Mouse (Mus musculus) spleen, postnatal 10 days (tissue): ENCODE measurements at regions not wholly inside any gene's neighbourhood (a gene's known extent, or its start where the extent isn't known, plus 50 kb on each side); places are given as distances from the start of the nearest gene placed in this dataset.

Experiments used
- DNase-seq, 2 experiments: peaks; one replicate each; pipeline ENCODE4 v3.0.0; 2021 to 2022; ENCODE audit warnings: low spot score in 2 of 2

DNA sequence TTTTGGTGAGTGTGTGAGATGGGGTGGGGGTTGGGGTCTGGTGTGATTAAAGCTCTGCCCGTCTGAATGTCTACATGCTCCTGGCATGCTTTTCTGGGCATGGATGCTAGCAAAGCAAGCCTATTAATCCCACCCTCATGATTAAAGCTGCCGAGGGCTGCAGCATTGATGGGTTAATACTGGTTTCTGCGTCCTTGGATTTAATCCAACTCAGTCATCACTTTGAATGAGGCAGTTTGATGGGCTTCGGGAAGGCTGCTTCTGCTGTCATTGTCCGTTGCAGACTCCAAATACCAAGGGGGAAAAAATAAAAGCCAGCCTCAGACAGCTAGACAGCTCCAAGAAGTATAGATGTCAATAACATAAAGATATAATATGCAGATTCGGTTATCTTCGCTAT lies 944.7 kb downstream of the Slc4a3 start:
- DNase-seq: no peak

GRCm38 (mm10) chr1:76491187-76491586 lies 945.1 kb downstream of the Slc4a3 start:
- DNase-seq: no peak

GRCm38 (mm10) chr1:76505150-76505549 lies 959.1 kb downstream of the Slc4a3 start:
- DNase-seq: no peak

DNA sequence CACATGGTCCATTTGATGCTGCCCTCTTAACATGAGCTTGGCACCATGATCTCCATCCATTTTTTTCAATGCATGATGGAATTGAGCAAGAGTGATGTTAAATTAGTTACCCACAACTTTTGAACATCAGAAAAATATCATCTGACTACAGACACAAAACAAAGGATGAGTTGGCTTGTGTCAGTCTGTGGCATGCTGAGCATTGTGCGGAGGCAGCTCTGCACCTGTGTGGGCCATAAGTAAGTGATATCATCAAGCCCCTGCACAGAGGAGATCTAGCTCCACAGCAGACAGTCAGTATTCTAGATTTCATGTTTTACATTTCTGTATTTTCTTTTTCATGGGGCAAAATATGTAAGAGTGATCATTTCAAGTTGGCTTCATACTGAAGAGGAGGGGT lies 962.8 kb downstream of the Slc4a3 start:
- no peak for DNase-seq

DNA sequence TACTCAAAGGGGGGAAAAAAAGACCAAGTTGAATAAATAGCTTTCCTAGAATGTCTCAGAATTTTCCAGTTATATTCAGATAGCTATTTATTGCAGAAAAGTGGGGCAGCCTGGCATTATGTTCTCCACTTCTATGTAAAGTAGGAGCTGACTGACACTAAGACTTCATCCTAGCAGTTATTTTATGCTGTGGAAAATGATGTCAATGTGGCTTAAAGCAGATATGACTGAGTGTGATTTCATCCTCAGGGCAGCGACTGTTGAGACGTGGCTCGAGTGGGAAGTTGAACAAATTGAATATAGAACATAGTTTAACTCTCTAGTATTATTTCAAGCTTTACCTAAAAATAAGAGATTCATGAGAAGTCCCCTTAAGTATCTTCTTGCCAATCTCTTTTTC lies 963.4 kb downstream of the Slc4a3 start:
- DNase-seq: no peak

DNA sequence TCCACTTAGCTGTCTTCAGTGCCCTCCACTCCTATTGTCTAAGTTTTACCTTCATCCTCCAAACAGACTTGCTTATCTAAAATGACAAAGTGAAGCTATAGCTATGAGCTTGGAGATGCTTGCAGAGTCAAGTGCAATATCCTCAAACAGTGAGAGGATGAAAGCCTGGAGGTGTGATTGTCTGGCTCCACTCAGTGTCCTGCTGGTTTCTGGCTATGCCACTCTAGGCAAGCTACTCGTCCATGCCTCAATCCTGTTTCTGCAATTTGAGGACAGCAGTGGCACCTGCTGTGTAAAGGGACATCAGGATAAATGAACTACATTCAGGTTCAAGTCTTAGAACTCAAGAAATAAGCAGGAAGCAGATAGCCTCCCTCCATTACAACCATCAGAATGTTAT lies 966.1 kb downstream of the Slc4a3 start:
- DNase-seq: no peak

GRCm38 (mm10) chr1:76513490-76513889 lies 967.4 kb downstream of the Slc4a3 start:
- no peak for DNase-seq

- no peak for DNase-seq
These were observed 983.5 kb downstream of the Slc4a3 start for GRCm38 (mm10) chr1:76529531-76529930.

DNA sequence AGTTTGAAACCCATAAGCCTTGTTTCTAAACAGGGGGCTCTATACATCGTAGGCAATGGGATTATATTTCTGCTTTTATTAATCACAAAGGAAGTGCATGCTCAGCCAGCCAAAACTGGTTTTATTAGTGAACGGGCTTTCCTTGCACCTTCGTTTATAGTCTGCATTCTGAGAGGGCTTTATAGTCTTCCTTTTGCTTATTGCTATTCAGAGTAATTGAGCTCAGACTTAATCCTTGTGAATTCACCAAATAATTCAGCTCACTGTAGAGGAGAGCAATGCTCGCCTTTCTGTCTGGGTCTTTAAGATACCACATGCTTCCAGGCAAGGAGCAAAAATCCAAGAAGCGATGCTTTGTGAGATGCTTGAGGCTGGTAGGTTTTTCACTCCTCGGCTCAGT lies 984.3 kb downstream of the Slc4a3 start:
- DNase-seq: no peak

- DNase-seq: no peak
These were observed 979.3 kb downstream of the Epha4 start for GRCm38 (mm10) chr1:76535522-76535956.

GRCm38 (mm10) chr1:76540529-76540928 lies 974.4 kb downstream of the Epha4 start:
- DNase-seq: no peak

GRCm38 (mm10) chr1:76550876-76551275 lies 964.0 kb downstream of the Epha4 start:
- DNase-seq: no peak

DNA sequence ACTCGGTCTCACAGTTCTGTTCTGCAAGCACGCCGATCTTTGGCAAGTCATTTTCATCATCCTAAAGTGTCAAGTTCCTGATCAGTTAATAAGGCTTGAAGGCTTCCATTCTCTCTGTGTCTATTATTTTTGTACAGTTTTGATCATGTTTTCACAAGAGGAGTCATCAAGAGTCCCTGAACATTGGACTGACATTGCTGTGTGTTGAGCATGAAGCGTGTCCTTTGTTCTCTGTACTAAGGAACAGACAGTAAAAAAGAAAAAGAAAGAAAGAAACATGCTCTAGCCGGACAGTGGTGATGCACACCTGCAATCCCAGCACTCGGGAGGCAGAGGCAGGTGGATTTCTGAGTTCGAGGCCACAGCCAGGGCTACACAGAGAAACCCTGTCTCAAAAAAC lies 955.4 kb downstream of the Epha4 start:
- DNase-seq: no peak

DNA sequence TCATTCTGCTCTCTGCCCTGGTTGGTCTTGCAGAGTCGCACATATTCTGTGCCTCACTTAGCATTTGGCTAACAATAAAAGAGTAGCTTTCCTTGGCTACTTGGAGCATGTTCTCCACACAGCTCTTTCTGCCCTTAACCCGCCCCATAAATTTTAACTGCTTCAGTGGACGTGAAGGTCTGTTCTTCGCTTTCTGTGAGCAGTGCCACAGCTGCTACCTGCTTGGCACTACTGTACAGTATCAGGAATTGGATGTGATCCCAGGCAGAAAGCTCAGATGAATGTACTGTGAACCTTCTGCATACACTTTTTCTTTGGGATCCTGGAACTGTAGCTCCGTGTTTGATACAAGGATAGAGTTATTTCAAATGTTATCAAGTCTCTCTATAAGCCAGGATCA lies 939.4 kb downstream of the Epha4 start:
- DNase-seq: no peak

DNA sequence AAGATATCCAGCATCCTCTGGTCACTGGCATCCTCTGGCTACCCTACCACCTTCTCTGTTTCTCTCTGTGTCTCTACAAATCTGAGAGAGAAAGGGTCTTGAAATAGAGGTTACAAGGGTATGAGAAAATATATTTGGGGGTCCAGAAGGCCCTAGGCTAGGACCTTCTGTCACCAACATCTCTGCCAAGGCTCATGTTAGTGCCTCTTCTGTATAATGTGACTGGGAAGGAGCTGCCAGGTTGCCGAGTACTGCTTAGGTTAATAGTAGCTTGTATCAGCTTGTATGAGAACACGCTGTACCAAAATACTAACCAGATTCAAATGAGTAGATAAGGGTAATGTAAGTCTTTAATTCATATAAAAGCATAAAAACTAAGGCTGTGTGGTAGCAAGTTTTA lies 929.0 kb downstream of the Epha4 start:
- no peak for DNase-seq

DNA sequence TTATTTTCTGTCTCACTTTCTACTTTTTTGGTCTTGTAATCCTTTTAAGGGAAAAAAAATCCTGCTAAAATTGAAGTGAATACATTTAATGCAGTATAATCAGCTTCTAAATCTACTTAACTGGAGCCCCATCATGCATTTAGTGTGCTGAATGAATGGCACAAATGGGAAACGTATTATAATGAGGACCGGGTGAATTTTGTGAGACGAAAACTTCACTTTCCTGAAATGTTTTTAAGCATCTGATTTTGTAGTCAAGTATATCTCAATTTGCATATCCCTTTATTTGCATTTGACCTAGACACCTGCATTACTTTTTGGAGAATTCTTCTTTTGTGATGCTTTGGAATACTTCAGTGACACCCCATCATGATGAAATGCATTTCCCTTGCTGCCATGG lies 889.1 kb downstream of the Epha4 start:
- no peak for DNase-seq

- no peak for DNase-seq
These were observed 885.0 kb downstream of the Epha4 start for GRCm38 (mm10) chr1:76629861-76630260.

GRCm38 (mm10) chr1:76634071-76634470 lies 880.8 kb downstream of the Epha4 start:
- no peak for DNase-seq

DNA sequence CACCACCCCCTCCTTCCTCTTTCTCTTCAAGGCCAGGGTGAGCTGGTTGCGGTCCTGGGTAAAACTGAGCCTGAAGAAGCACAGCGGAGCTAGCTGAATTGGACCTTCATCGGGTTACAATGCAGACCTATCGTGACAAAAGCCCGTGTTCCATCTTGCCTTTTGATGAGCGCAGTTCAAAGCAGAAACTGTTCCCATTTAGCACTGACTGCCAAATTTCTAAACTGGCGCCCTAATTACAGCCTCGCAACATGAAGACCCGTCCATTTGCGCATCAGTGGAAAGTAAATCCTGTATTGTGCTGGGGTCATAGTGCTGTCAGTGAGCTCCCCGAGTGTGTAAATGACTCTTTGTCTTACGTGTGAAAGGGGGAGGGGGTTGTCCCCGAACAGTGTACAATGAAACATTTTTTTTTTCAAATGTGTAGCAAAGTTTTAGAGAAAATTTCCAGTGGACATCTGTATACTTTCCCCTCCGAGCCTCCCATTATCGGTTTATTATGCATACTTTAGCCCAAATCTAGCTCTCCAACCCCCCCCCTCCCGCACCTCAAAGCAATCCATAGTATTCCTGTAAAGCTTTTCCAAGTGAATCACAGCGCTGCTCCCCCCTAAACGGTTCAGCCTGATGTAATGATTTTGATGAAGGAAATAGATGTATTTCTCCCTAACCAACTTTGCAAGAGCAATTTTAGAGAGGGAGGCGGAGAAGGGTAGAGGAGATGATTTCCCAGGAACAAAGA lies 877.4 kb downstream of the Epha4 start:
- DNase-seq: no peak

DNA sequence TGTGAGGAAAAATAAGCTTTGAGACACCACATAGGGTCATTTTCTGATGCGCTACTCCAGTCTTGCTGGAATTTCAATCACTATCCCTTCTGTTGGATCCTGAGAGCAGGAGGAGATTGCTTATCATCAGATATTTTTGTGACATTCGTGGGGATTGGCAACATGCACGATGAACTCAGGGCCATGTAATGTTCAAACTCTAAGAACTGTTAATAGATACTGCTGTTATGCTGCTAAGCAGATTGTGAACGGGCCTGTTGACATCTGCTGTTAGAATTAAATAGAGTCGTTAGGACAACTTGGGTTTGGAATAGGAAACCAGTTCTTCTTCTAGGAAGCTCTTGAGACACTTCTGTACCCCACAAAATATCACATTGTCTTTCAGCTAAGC lies 876.9 kb downstream of the Epha4 start:
- no peak for DNase-seq

- DNase-seq: no peak
These were observed 873.6 kb downstream of the Epha4 start for GRCm38 (mm10) chr1:76641181-76641711.

DNA sequence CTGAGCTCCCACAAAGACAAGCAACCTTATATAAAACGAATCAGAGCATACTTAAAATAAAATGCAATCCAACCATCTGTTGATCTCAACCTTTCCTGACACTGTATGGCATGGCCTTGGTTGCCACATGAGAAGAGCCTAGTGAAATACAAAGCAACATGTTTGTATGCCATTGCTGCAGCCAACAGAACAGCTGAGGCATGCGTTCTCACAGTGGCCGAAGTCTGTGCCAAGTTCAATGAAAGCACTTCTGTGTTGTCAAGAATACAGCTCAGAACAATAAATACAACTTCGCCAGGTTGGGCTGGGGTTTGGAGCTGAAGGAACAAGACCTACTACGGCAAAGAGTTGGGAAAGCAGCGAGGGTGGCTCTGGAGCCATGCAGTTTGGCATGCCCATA lies 872.2 kb downstream of the Epha4 start:
- no peak for DNase-seq

DNA sequence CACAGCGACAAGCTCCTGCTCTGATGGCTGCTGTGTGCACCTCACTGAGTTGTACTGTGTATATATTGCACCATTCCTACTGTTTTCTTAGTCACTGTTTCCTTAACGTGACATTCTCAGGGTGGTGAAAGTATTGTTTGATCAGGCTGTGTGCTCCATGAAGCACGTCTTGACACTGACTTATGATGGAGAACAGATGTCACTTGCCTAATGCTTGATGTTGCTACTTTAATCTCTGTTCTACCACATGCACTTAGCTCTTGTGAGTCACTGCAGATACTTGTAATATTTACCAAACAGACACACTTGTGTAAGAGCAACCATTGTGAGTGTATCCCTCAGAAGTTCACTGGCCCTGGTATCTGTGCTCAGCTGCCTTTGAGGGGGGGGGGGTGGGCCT lies 870.0 kb downstream of the Epha4 start:
- DNase-seq: no peak

- DNase-seq: no peak
These were observed 860.1 kb downstream of the Epha4 start for GRCm38 (mm10) chr1:76654826-76655225.
